Mouse (Mus musculus): ENCODE measurements around the gene Itpr2.

The Itpr2 gene

DNA sequence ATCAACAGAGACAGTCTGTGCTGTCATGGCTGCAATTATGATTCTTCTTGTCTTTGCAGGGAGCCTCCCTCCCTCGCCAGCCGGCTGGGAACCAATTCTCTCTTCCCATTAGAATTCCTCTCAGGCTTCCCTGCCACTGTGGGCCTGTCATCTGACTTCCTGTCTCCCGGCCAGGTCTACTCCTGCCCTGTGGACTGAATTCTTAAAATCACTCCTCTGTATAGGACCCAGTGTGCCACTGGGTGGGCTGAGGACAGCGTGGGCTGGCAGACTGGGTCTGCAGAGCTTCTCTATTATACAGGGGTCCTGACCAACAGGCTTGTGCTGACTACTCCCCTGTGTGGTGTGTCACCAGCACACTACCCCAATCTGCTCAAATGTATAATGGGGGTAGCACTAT lies 365.4 kb downstream of the Itpr2 start:
- DNase-seq: no peak

DNA sequence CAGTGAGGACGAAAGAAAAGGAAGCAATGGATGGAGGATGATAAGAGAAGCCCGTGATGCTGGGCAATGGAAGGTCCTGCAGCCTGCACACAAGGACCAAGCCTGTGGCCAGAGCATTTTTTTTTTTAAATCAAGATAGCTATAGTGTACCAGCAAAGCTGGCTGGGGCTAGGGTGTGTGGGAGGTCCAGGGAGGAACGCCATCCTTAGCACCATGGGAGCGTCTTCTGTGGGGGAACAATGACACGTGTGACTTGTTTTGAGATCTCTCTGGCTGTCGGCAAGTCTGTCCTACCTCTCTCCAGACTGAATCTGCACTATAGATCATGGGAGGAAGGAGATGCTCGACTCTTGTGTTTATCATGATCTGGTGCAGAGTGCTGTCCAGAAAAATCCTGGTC lies 365.8 kb downstream of the Itpr2 start:
- DNase-seq: no peak

DNA sequence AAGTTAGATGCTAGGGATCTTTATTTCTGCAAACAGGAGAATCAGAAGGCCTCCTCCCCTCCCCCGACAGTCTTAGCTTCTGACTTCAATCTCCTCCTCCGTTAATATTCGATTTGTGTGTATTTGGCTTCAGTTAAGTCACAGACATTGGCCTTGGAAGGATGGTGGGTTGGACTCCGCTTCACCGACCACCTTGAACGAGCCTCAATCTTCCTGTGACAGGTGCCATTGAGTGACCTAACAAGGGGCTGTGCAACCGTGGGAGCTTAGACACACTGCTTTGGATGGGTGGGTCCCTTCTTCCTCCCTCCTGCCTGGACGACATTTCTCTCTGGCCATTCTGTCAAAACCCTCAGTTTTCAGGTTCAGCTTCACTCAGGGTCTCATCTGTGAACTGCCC lies 366.7 kb downstream of the Itpr2 start:
- no peak for DNase-seq

DNA sequence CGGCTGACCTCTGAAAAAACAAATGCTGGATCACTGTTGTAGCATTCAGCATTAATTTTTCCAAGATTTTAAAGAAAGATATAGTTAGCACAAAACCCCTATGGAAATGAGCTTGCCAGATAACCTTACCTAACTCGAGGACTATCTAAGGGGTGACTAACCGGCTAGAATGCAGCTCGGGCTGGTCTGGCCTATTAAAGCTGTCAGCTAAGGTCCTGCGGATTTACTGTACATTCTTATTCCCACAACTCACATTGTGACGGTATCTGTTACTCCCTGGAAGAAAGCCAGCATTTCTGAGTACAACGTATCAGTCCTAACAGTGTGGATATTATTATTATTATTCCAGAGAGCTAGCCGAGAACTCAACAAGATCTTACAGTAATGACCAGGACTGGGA lies 368.1 kb downstream of the Itpr2 start:
- no peak for DNase-seq

DNA sequence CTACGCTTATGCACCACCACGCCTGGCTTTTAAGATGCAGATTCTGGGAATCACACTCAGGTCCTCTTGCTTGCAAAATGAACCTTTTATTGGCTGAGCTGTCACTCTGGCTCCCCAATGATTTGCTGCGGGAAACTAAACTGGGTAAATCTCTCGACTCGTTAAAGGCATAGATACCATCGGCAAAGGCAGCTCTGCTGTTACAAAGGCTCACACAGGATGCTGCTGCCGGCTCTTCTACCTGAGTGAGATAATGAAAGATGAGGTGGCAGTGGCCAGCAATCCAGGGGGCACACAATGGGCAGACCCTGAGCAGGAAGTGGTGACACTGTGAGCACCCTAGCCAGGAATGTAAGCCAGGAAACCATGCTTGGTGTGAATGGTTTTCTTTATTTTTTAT lies 373.0 kb downstream of the Itpr2 start:
- DNase-seq: no peak

DNA sequence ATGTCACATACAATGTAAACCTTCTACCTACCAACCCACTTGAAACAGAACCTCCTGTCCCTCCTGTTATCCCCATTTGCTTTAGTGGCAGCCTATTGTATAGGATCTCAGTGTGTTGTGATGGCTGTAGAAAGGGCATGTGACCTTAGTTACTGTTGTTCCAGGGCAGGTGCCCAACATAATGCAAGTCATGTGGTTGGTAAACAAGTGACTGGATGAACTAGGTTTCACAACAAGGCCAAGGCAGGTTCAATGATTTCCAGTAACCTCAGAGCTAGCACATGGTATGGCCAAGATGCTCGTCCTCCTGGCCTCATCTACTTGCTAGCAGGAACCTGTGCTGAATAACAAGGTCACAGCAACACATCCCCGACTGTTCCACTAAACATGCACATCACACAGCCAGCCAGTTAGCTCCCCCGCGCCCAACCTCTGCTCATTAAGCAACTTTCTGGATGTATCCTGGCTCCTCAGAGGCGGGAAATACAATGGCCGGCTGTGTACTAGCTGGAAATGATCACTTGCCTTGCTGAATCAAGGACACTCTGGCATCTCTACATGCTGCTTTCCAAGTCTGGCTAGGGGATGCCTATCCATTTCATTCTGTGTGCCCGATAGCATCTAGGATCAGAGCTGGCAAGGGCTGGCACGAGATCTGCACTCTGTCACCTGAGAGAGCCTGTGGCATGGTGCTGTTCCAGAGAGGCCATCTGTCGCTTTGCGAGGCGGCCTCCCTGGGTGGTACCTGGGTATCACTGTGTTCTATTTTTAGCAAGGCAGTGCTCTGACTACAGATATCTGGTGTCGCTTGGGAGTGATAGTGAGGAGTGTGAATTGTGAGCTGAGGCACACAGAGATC lies 375.0 kb downstream of the Itpr2 start:
- DNase-seq: no peak

DNA sequence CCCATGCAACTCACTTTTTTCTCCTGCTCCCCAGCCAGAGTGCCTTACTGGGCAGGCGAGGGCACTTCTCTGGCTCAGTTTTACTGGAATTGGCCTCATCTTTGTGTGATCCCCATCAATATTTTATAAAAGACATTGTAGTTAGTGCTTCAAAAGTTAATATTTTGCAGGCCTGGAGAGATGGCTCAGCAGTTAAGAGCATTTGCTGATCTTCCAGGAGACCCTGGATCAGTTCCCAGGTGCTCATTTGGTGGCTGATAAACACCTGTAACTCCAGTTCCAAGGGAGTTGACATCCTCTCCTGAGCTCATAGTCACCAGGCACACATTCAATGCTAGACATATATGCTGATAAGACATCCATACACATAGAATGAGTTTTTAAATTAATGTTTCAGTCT lies 376.4 kb downstream of the Itpr2 start:
- no peak for DNase-seq

DNA sequence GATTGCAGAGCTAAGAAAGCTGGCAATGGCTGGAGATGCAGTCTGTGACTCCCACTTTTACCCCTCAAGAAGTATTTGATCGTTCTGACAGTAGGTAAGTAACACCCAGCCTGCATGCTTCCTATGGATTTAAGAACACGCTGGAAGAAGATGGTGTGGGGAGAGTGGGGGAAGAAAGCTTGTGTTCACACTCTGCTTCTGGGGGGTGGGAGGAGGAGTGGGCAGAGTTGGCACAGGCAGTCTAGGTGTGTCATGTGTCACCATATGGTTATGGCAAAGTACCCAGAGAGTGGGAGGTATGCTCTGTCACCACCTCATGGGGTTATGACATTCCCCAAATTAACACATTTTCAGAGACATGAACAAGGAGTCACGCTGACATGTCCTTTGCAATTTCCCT lies 377.5 kb downstream of the Itpr2 start:
- no peak for DNase-seq

DNA sequence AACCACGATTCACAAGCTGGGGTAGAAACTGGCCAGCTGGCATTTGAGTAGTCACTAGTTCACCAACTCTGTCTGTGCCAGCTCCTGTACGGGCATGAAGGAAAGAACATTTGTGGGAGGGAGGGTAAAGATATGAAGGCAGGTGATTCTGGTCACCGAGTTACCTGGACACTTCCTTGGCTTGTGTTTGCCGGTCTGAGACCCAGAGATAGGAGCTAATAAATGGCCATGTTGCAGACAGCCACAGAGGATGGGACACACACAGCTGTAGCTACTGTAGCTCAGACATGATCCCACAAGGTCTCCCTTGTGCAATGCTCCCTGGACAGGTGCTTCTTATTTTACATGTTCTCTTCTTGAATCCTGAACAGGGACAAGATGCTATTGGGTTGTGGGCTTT lies 378.4 kb downstream of the Itpr2 start:
- no peak for DNase-seq

DNA sequence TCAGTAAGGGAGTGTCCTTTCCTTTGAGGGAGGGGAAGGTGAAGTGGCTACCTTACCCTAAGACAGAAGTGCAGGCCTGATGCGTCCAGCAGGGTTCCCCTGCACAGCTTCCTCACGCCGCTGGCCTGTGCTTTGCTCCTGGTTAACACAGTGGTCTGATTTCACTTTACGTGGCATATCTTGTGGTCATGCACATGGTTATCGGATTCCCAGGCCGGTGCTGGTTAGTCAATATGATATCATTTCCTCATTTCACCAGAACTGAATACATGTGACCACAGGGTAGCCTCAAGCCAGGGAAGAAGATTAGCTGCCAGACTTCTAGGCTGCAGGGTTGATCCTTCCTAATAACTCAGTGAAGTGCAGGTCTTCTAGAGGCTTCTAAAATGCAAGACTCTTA lies 381.9 kb downstream of the Itpr2 start:
- no peak for DNase-seq

DNA sequence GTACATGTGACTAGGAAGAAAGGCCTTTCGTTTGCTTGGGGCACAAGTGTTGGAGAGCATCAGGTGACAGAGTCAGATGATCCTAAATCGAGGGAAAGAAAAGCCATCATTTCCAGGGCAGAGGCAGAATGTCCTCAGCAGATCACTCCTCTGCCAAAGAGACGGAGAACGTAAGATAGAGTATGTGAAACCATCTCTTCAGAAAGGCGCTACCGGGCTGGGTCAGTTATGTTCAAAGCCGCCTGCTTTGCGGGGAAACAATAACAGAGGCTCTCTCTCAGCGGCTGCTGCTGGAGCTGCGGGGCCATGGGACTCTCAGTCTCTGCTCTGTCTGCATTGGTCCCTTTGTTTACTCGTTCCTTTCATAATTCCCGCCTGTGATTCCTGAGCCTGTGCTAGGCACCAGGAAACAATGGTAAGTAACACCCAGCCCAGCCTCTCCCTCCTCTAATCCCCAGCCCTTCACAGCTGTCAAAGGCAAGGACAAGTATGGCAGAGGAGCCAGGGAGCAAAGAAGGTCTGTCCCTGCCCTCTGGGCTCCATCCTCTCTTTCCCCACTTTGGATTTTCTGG lies 387.2 kb downstream of the Itpr2 start:
- DNase-seq: no peak

DNA sequence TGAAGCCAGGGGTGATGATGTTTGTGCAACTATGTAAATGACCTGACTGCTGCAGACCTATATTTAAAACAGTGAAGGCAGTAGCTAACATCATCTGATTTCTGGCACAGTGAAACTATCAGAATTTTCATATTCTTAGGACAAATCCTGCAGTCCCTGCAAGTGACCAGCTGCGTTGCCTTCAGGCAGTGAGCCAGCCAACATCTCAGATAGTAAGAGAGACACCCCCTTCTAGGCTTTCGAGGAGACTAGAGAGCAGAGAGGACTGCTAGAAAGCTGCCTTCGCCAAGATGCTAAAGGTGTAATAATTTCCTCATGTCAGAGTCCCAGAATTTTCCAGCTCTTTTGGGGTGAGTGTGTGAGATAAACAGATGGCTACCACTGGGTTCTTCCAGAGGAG lies 388.0 kb downstream of the Itpr2 start:
- no peak for DNase-seq

DNA sequence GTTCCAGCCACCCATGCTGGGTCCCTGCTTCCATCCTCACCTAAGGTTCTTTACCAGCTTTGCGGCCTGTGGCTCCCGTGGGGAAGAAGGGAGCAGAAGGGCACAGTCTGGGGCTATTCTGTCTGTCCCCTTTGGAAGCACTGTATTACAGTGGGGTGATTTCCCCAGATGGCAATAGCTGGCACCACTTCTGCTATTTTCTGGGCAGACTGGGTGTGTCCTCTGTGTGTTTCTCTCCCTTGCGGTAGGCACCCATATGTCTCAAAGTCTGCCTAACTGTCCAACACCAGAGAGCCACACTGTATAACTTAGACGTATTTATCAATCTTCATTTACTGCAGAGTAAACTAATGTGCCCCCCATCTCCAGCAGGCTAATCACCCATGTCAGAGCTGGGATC lies 388.9 kb downstream of the Itpr2 start:
- no peak for DNase-seq

DNA sequence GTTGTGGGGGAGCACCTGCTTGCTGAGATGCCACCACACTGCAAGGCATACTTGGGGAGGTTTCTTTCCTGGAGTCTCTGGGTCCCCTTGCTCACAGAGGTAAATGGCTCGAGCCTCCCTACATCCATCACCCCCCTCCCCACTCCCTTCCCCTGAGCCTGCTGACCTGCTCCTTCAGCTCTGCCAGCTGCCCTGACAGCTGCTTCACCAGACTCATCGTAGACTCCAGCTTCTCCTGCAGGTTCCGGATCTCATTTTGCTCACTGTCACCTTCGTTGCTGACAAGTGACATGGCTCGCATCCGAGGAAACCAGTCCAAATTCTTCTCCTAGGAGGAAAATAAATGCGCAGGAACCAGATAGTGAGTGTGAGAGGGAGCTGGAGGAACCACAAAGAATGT lies 389.8 kb downstream of the Itpr2 start:
- no peak for DNase-seq

DNA sequence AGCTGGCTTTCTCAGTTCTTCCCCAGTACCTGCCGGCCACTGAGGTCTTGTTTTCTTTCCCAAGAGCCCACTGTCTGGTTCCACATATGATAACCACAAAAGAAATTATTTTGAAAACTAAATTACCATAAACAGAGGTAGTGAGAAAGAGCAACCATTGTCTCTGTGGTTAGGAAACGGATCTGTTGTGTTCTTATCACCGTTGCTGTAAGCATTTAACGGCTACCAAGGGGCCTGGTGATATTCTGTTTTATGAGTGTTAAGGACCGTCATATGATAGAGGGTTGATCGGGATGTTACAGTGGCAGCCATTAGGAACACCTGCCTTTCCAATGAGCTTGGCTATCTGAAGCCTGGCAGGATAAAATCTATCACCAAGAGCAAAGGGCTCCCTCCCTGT lies 390.2 kb downstream of the Itpr2 start:
- no peak for DNase-seq

DNA sequence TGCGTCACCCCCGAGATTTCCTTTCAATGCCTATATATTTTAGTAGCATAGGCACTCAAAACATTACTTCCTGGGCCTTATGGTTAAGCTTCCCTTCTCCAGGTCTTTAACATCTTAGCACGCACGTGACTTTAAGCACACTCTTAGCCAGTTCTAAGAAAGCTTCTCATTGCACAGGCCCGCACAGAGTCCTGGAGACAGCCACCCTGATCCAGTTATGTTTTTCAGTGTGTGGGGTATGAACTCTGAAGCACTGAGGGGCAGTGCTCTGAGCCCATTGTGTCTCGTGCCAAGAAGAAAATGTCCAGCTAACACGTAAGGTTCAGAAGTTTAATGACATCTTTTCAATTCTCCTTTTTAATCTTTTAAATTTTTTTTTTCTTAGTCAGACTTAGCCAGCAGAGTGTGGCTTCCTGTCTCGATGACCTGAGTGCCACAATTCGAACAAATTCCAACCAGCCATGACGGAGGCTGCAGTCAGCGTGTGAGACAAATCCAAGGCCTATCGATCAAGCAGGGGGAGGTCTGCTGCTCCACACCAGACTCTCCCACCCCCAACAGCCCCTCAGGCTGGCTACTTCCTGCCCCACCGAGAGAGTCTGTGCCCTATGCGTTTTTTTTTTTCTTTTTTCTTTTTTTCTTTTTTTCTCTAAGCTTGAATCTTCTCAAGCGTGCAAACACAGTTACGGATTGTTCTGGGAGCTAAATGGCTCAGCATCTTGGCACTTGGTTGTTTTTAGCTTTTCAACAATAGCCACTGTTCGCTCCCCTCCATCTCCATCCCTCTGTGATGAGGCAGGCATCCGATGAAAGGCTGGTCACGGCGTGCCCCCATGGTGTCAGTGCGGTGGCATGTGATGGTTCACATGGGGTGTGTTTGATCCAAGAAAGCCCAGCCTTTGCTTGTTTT lies 390.9 kb downstream of the Itpr2 start:
- no peak for DNase-seq

DNA sequence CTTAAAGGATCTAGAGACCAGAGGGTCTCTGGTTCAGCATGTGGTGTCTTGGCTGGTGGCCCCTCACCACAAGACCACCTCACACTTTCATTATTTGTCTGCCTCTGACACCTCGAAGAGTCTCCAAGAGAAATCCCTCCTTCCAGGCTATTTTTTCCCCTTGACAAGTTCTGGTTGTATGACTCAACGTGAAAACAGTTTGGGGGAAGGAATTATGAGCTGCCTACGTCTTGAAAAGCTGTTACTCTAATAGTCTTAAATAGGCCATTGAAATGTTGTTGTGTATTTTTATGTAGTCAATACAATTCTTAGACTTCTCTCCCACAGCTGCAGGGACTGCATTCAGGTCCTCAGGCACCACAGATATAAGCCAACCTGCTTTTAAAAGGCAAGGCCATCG lies 391.6 kb downstream of the Itpr2 start:
- no peak for DNase-seq

DNA sequence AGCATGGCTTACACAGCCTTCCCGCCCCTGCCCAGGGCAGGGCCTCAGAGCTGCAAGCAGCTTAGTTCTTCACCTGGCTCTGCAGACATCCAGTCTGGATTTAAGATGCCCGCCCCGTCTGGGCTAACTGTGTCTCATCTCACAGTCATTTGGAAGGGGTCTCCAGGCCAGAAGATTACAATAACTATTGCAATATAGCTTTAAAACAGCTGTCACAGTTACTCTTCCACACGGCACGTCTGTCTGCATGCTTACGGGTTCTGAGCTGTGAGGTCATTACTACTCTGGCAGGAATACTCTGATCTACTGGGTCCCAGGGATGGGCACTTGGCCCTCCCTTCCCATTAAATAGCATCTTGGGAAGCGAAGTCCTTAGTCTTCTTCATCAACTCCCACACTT lies 393.3 kb downstream of the Itpr2 start:
- no peak for DNase-seq

DNA sequence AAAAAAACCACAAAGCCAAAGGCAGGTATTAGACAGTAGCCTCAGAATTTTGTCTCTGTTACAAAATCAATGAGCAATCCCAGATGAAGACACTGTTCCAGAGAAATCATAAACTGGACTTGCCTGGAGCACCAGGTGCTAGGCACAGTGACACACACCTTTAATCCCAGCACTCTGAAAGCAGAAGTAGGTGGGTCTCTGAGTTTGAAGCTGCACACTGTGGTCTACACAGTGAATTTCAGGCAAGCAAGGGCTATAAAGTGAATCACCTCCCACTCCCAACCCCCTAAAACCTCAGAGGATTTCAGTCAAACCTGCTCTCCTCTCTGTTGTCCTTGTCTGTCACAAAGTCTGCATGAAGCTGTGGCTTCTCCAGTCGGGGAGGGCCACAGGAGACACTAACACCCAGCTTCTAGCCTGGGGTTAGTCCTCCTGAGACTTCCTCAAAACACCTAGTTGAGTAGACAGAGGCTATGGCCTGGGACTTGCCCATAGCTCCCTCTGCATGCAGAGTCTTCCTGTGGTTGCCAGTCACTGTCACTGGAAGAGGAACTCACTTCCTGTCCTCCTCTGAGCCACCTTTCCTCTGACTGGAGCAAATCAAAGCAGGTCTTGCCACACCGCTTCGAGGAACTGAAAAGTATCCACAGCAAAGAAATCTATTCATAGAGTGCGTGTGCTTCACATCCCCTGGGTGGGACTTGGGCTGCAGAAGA lies 394.7 kb downstream of the Itpr2 start:
- DNase-seq: no peak

DNA sequence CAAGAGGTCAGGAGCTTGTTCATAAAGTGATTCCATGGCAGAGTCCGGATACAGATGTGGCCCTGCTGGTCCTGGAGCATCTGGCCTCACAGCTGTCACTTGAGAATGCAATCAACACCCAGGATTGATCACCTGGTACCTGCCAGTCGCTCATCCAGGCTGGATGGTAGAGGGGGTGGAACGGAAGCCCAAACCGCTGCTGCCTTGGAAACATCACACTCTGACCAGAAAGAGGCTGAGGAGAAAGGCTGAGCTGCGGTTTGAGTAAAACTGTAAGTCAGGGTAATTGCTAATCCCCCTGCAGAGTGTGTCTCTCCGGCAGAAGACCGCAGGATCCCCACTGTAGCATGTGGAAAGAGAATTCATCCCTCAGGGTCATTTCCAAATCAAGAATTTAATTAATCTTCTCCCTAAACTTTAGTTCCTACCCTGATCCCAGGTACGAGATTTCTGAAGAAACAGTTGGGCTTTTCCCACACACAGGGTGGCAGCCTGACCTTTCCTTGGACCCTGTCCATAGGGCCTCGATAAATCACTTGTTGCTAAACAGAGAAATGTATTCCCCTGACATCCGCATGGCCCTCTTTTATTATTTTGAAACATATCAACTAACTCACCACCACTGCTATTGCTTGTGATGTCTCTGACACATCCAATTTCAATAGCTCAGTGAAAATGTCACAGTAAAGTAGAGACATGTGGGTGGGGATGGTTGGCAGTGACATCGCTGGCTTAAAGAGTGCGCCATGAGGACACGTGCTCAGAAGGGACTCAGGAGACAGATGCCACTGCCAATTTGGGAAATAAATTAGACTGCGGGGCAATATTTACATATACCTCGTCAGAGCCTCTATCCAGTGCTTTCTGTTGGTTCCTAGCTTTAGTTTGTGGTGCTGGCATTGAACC lies 418.7 kb downstream of the Itpr2 start:
- DNase-seq: no peak

DNA sequence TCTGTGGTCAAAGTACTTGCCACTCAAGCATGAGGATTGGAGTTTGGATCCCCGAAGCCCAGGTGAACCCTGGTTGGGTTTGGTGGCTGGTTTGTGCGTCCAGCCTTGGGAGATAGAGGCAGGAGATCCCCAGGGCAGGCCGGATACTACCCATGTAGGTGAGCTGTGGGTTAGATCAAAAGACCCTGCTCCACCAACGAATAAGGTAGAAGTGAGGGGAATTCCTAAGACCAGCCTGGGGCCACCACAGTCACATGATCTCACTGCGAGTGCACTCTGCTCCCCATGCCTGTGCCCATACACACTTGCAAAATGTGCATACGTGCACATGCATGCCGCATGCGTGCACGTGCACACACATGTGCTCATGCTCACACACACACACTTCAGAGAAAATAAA lies 419.5 kb downstream of the Itpr2 start:
- no peak for DNase-seq

DNA sequence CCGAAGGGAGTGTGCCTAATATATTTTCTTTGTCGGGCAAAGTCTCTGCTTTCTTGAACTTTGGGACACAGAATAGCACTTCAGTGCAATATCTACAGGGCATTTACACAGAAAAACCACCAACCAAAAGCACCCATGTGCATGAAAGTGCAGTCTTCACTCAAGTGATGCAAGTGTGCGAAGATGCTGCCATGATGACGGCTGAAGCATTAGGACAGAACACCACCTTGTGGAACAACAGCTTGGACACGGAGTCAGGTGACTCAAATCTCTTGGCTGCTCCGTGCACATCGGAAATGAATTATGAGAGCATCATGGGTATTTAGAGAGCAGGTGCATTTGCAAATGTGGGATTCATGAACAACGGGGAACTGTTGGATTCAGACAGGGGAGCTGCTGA lies 420.4 kb downstream of the Itpr2 start:
- no peak for DNase-seq

Data from thymus, postnatal 4 days (tissue).